Mouse (Mus musculus) brain, embryonic 14.5 days (tissue): Measurements from ENCODE around the gene Scaf4.

ENCODE experiments used
- CTCF ChIP-seq: fragments of 200-500 bp; IDR thresholded peaks from 2 replicates; pipeline ENCODE4 v1.5.1; 2012; ENCODE audit warnings: inconsistent platforms, mild to moderate bottlenecking, moderate library complexity, borderline replicate concordance; ENCODE audit not compliant: insufficient read depth, insufficient read length; ENCODE audit errors: extremely low read depth
- POLR2A ChIP-seq: fragments of 200-500 bp; IDR thresholded peaks from 2 replicates; pipeline ENCODE4 v1.6.1; 2012; ENCODE audit warnings: mild to moderate bottlenecking, inconsistent platforms, borderline replicate concordance; ENCODE audit not compliant: poor library complexity, insufficient read depth, insufficient read length, severe bottlenecking; ENCODE audit errors: extremely low read depth

DNA sequence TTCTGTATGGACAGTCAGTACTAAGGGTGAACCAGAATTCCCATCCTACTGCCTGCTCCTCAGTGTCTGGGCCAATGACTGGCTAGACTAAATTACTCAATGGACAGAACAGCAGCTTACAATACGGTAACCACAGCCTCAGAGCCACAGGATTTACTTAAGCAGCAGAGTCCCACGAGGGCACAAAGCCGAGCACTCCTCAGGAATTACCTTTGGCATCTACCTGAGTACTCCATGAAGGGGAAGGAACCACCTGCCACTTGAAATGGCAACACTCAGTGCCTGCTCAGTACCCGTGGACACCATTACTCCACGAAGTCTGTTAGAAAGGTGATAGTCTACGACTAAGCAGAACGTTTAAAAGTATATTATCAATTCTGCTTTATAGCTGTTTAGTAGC is 53.0 kb downstream of the Scaf4 start:
- TF ChIP-seq CTCF: no peak
- no peak for TF ChIP-seq POLR2A
